Mouse (Mus musculus): ENCODE results near the gene Srcap. TPM values are rescaled to one million over a fixed set of nuclear protein-coding genes. Genes with fewer than 3 reads are reported as not detected.

The Srcap gene
- polyA plus RNA-seq, 1 experiment from 2014 or later, result 24.1 TPM

GRCm38 (mm10) chr7:127560580-127560979 is 48.8 kb downstream of the Srcap start:
- DNase-seq (ENCODE audit: low spot score), result no peak
- Histone ChIP-seq H3K9ac (ENCODE audit: low read depth, low read length) (no peak overlapping the region), H3K9me3 (replicated peaks; ENCODE audit: low read length) (no peaks in the 10 kb centered on the region), H3K27ac (no peak overlapping the region), H3K27me3 (ENCODE audit: insufficient read depth, low read length) (no peaks in the 10 kb centered on the region), H3K36me3 (ENCODE audit: insufficient read depth, low read length) (peaks cover 54% of the 10 kb centered on the region), H3K4me3 (replicated peaks; ENCODE audit: low read depth, low read length) (no peak overlapping the region), H3K4me1 (replicated peaks; ENCODE audit: insufficient read depth, low read length) (no peaks in the 10 kb centered on the region), H3K4me2 (ENCODE audit: low read length) (no peak overlapping the region)
- ATAC-seq (replicated peaks; ENCODE audit: low FRiP score, low read depth), result no peak
- WGBS, result 93% methylated on average over 11 of the region's 11 CpGs
- TF ChIP-seq CTCF (IDR thresholded peaks at IDR 0.05; ENCODE audit: low read depth), result no peak

DNA sequence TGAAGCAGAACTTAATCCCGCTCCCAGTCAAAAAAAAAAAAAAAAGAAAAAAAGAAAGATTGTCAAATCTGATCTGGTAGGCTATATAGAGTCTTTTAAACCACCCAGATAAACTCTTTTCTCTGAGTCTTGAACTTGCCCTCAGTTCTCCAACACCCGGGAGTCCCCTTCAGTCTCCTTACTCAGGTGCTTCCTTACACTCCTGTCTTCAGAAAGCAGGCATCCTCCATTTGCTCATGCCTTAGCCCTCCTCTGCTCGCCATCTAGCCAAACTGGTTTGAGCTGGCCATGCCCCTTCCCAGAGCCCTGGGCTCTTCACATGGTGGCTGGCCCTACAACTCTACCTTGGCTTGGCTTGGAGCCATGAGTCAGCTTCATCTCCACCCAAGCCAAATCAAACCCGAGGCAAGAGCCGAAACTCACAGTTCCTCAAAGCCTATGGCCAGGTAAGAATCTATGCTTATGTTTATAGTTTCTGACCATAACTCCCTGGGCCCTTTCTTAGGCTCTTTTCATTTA is 49.6 kb downstream of the Srcap start, which contains the start of gene Tmem265:
Tmem265 (plus strand) TSS at position 51 of the 519 bp plus-strand sequence.
- ATAC-seq (replicated peaks; ENCODE audit: low FRiP score, low read depth) (no peak), DNase-seq (ENCODE audit: low spot score) (no peak)
- Histone ChIP-seq H3K36me3 (ENCODE audit: insufficient read depth, low read length) (peaks cover 54% of the 10 kb centered on the region), H3K4me2 (ENCODE audit: low read length) (no peak within 1 kb of the TSS), H3K9me3 (replicated peaks; ENCODE audit: low read length) (no peaks in the 10 kb centered on the region), H3K4me3 (replicated peaks; ENCODE audit: low read depth, low read length) (no peak within 1 kb of the TSS), H3K27me3 (ENCODE audit: insufficient read depth, low read length) (no peaks in the 10 kb centered on the region), H3K9ac (ENCODE audit: low read depth, low read length) (no peak within 1 kb of the TSS), H3K27ac (no peak within 1 kb of the TSS), H3K4me1 (replicated peaks; ENCODE audit: insufficient read depth, low read length) (no peaks in the 10 kb centered on the region)
- 83% methylated on average over 5 of the region's 5 CpGs for WGBS
- TF ChIP-seq CTCF (IDR thresholded peaks at IDR 0.05; ENCODE audit: low read depth), result no peak

DNA sequence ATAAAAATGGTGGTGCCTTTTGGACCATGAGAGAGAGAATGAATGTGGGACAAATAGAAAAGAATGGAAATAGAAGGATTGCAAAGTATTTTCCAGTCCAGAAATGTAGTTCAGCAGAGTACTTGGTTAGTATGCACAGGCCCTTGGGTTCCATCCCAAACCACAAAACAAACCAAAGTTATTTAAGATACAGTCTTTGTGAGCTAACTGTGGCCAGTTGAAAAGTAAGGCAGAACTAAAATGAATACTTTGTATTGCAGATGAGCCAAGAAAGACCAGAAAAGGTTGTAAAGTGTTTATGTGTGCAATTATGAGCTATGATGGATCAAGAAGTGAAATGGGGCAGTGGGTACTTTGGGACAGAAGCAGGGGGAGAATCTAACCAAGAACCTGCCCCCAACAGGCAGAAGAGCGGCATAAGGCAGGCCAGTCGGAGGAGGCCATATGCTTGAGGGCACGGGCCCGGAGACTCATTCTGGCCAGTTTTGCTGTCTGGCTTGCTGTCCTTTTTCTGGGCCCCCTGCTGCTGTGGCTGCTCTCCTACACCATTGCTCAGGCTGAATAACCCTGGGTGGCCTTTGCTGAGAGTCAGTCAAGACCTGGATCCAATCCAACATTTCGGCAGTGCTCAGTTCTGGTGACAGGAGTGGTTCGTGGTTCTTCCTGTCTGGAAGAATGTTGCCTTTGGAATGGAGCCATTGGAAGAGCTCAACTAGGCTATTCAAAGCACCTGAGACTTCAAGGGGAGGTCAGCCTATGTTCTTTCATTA is 52.8 kb downstream of the Srcap start:
- peak; percentile 50 for DNase-seq (ENCODE audit: low spot score)
- H3K4me1 ChIP-seq (replicated peaks; ENCODE audit: insufficient read depth, low read length), result no peaks in the 10 kb centered on the region
- TF ChIP-seq CTCF (IDR thresholded peaks at IDR 0.05; ENCODE audit: low read depth), result 0 out of 2 replicates have a peak, but pooled peaks have one; percentile 10
- no peaks in the 10 kb centered on the region for H3K27me3 ChIP-seq (ENCODE audit: insufficient read depth, low read length)
- no peak overlapping the region for H3K4me2 ChIP-seq (ENCODE audit: low read length)
- ATAC-seq (replicated peaks; ENCODE audit: low FRiP score, low read depth), result no peak
- H3K27ac ChIP-seq, result peak overlapping the region; percentile 36; the same call in 1 of the 2 replicates
- H3K36me3 ChIP-seq (ENCODE audit: insufficient read depth, low read length), result peaks cover 35% of the 10 kb centered on the region
- H3K9me3 ChIP-seq (replicated peaks; ENCODE audit: low read length), result no peaks in the 10 kb centered on the region
- no peak overlapping the region for H3K4me3 ChIP-seq (replicated peaks; ENCODE audit: low read depth, low read length)
- H3K9ac ChIP-seq (ENCODE audit: low read depth, low read length), result no peak overlapping the region
- WGBS, result 60% methylated on average over 6 of the region's 6 CpGs

DNA sequence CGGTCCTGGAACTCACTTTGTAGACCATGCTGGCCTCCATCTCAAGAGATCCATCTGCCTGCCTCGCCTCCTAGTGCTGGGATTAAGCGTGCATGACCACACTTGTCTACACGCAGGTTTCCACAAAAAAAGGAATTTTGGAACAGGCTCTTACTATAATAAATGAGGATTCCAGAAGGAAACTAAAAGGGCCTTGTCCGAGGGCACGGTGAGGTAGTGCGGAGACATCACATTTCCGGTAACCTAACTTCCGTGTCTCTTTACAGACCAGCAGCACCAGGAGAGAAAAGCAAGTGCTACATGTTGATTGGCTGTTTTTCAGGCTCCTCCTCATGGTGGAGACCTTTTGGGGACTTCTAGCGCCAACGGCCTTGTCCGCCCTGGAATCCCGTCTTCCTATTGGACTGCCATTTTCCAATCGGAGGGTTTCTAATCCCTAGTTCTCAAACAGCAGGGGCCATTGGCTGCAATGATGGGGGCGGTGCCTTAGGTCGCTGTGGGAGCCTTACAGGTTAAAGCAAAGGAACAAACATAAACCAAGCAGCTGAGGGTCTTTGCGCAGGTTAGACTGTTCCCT is 61.2 kb downstream of the Srcap start, which contains the start of gene Phkg2:
Phkg2 (plus strand) TSS at position 446 of the 577 bp plus-strand sequence.
- peak within 1 kb of the TSS; percentile 52 for H3K4me3 ChIP-seq (replicated peaks; ENCODE audit: low read depth, low read length)
- H3K36me3 ChIP-seq (ENCODE audit: insufficient read depth, low read length), result peaks cover 13% of the 10 kb centered on the region
- H3K4me1 ChIP-seq (replicated peaks; ENCODE audit: insufficient read depth, low read length), result peaks cover 10% of the 10 kb centered on the region; the same call in 1 of the 2 replicates
- peak; percentile 97 for ATAC-seq (replicated peaks; ENCODE audit: low FRiP score, low read depth)
- H3K4me2 ChIP-seq (ENCODE audit: low read length), result peak within 1 kb of the TSS; percentile 81
- peak; percentile 9; the same call in 1 of the 2 replicates for TF ChIP-seq CTCF (IDR thresholded peaks at IDR 0.05; ENCODE audit: low read depth)
- no peaks in the 10 kb centered on the region for H3K9me3 ChIP-seq (replicated peaks; ENCODE audit: low read length)
- DNase-seq (ENCODE audit: low spot score), result peak; percentile 99
- H3K27me3 ChIP-seq (ENCODE audit: insufficient read depth, low read length), result no peaks in the 10 kb centered on the region
- peak within 1 kb of the TSS; percentile 75 for H3K27ac ChIP-seq
- H3K9ac ChIP-seq (ENCODE audit: low read depth, low read length), result peak within 1 kb of the TSS; percentile 64
- WGBS, result 0% methylated on average over 17 of the region's 17 CpGs

- WGBS, result 0% methylated on average over 26 of the region's 28 CpGs
- Histone ChIP-seq H3K4me3 (replicated peaks; ENCODE audit: low read depth, low read length) (peak overlapping the region; percentile 52), H3K4me1 (replicated peaks; ENCODE audit: insufficient read depth, low read length) (peaks cover 10% of the 10 kb centered on the region; the same call in 1 of the 2 replicates), H3K27ac (peak overlapping the region; percentile 27; the same call in 1 of the 2 replicates), H3K9me3 (replicated peaks; ENCODE audit: low read length) (no peaks in the 10 kb centered on the region), H3K4me2 (ENCODE audit: low read length) (peak overlapping the region; percentile 81), H3K27me3 (ENCODE audit: insufficient read depth, low read length) (no peaks in the 10 kb centered on the region), H3K36me3 (ENCODE audit: insufficient read depth, low read length) (peaks cover 13% of the 10 kb centered on the region), H3K9ac (ENCODE audit: low read depth, low read length) (peak overlapping the region; percentile 64)
- ATAC-seq (replicated peaks; ENCODE audit: low FRiP score, low read depth), result peak; percentile 46
- peak; percentile 25 for DNase-seq (ENCODE audit: low spot score)
- TF ChIP-seq CTCF (IDR thresholded peaks at IDR 0.05; ENCODE audit: low read depth), result no peak
These were observed 61.8 kb downstream of the Srcap start for GRCm38 (mm10) chr7:127573503-127574008.

DNA sequence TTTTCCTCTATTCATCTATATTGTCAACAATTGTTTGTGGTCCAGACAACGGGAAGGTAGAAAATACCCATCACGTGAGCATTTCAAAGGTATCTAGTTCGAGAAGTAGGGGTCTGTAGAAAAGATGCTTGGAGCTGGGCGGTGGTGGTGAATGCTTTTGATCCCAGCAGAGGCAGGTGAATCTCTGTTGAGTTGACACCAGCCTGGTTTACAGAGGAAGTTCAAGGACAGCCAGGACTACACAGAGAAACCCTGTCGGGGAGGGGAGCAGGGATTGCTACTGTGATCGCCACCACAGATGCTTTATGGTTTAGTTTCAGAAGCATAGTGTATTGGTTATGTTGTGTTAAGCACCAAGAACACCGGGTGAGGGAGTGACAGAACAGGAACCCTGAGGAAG is 62.3 kb downstream of the Srcap start:
- TF ChIP-seq CTCF (IDR thresholded peaks at IDR 0.05; ENCODE audit: low read depth), result no peak
- Histone ChIP-seq H3K27ac (peak overlapping the region; percentile 27; the same call in 1 of the 2 replicates), H3K4me1 (replicated peaks; ENCODE audit: insufficient read depth, low read length) (peaks cover 10% of the 10 kb centered on the region; the same call in 1 of the 2 replicates), H3K27me3 (ENCODE audit: insufficient read depth, low read length) (no peaks in the 10 kb centered on the region), H3K36me3 (ENCODE audit: insufficient read depth, low read length) (peaks cover 13% of the 10 kb centered on the region), H3K9me3 (replicated peaks; ENCODE audit: low read length) (no peaks in the 10 kb centered on the region), H3K9ac (ENCODE audit: low read depth, low read length) (peak overlapping the region; percentile 64), H3K4me2 (ENCODE audit: low read length) (peak overlapping the region; percentile 81), H3K4me3 (replicated peaks; ENCODE audit: low read depth, low read length) (peak overlapping the region; percentile 52)
- ATAC-seq (replicated peaks; ENCODE audit: low FRiP score, low read depth) (no peak), DNase-seq (ENCODE audit: low spot score) (no peak)
- 14% methylated on average over 7 of the region's 7 CpGs for WGBS

Measured in kidney, postnatal 0 days (tissue).